Mouse (Mus musculus): ENCODE results near the gene Pon1.
"Not testable (repeated sequence)": the region's sequence is repeated elsewhere in the genome, so short reads cannot be mapped to it uniquely, and the experiment has no call there.

The Pon1 gene

DNA sequence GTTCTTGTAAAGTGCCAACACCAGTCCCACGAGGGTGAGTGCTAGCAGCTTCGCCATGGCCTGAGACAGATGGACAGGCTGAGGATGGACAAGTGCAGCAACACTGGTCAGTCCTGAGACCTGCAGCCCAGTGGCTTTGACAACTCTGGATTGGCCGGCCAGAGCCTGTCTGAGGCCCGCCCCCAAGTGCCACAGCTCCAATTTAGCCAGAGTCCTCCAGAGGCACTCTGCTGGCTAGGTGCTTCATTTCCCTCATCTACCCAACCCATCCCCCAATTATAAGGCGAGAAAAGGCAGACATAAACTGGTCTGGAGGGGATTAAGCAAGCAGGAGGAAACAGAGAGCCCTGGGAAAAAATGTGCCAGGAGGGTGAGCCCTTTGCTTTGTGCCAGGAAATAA lies at the start of gene Pon1:
Gene Pon1 (minus strand): TSS at position 254 of the 400 bp plus-strand sequence.
- no peak for DNase-seq (ENCODE audit: low spot score in 2 of 2)

DNA sequence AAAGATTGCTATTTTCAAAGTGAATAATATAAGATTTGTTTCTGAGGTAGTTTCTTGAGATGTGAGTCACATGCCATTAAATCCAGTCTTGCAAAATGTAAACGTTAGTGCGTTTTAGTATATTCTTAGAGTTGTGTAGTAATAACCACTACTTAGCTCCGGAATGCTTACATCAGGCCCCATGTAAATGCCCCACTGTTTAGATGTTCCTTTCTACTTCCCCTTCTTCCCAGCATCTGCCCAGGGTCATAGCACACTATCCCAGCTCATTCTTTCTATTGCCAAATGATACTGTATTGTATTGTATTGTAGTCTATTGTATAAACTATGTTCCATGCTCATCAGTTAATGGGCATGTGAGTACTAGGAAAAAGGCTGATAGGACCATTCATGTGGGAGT lies 45.1 kb upstream of the Pon1 start:
- no peak for DNase-seq (ENCODE audit: low spot score in 2 of 2)

- DNase-seq (ENCODE audit: low spot score in 2 of 2) = no peak
These were observed 43.8 kb upstream of the Pon1 start for GRCm38 (mm10) chr6:5237510-5237909.

- DNase-seq (ENCODE audit: low spot score in 2 of 2) = no peak
These were observed 43.2 kb upstream of the Pon1 start for GRCm38 (mm10) chr6:5236843-5237371.

GRCm38 (mm10) chr6:5234563-5234962 lies 40.8 kb upstream of the Pon1 start:
- DNase-seq (ENCODE audit: low spot score in 2 of 2) = no peak

- DNase-seq (ENCODE audit: low spot score in 2 of 2) = no peak
These were observed 40.1 kb upstream of the Pon1 start for GRCm38 (mm10) chr6:5233812-5234211.

DNA sequence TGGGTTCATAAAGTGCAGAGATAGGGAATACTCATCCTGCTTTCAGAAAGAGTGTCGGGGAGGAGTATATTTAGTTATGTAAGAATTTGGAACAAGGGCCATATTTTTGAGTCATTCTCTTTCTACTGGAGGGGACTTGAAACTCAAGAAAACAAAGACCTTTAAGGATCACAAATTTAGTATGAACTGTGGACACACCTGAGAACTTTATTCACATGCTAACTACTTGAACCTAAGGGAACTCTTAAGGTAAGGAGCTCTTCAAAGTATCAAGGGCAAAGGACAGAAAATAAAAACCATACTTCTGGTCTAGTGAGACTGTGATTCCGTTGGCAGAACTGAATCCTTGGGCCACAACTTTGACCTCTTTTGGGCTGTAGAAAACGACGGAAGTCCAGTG lies 38.3 kb upstream of the Pon1 start:
- DNase-seq (ENCODE audit: low spot score in 2 of 2) = no peak

DNA sequence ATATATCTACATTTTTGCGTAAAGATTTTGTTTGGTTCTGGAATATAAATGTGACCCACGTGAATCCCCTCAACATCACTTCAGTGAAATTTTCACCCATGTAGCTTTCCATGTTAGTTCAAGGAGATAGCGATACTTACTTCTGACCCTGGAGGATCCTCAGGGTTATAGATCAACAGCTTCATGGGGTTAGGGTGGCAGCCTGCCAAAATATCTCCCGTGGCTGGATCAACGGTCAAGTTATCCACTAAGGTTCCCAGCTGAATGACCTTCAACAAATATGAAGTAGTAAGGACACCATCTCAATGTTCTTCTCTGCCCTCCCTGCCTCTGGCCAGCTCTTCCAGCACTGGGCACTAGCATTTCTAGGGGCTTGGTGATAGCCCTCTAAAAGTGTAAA lies 36.5 kb upstream of the Pon1 start:
- DNase-seq (ENCODE audit: low spot score in 2 of 2) = no peak

DNA sequence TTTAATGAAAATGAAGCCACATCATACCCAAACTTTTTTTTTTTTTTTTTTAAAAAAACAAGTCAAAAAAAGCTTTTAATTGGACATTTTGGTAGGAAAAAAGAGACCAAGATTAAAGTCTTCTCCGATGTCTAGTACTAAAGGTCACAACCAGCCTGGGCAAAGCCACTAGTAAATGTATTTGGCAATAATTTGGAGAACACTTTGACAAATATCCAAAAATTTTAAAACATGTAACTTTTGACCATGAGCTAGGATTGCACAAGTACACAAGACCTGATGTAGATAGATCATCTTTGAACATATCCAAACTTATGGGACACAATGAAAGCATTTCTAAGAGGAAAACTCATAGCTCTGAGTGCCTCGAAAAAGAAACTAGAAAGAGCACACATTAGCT lies 29.8 kb upstream of the Pon1 start:
- DNase-seq (ENCODE audit: low spot score in 2 of 2) = not testable (repeated sequence)

GRCm38 (mm10) chr6:5222080-5222479 lies 28.3 kb upstream of the Pon1 start:
- no peak for DNase-seq (ENCODE audit: low spot score in 2 of 2)

DNA sequence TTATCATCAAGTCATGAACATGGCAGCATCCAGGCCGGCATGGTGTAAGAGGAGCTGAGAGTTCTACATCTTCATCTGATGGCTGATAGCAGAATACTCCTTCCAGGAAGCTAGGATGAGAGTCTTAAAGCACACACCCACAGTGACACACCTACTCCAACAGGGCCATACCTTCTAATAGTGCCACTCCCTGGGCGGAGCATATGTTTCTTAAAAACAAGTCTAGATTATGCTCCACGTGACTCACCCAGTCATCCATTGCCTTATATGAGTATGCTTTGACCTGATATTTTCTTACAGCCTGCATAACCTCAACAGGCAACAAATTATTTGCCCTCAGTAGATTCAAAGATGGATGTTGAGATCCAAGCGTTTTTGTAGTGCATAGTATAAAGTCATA lies 24.4 kb upstream of the Pon1 start:
- DNase-seq (ENCODE audit: low spot score in 2 of 2) = no peak

GRCm38 (mm10) chr6:5207817-5208216 lies 14.1 kb upstream of the Pon1 start:
- no peak for DNase-seq (ENCODE audit: low spot score in 2 of 2)

DNA sequence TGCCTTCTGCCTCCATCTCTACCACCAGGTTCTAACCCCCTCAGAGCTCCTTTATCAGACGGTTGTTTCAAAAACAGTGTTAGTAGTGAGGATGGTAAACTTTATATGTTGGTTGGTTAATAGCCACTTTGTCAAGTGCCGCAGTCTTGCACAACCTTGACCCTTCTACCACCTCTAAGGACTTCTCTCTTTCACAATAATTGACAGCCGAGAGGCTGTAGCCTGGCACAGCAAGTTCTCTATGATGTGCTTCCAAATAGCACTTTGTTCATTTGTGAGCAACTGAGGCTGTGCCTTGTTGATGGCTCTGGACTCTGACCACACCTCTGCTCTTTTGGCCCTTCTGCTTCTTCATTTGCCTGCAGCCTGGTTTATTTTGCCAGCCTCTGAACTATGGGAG lies 6.2 kb upstream of the Pon1 start:
- no peak for DNase-seq (ENCODE audit: low spot score in 2 of 2)

DNA sequence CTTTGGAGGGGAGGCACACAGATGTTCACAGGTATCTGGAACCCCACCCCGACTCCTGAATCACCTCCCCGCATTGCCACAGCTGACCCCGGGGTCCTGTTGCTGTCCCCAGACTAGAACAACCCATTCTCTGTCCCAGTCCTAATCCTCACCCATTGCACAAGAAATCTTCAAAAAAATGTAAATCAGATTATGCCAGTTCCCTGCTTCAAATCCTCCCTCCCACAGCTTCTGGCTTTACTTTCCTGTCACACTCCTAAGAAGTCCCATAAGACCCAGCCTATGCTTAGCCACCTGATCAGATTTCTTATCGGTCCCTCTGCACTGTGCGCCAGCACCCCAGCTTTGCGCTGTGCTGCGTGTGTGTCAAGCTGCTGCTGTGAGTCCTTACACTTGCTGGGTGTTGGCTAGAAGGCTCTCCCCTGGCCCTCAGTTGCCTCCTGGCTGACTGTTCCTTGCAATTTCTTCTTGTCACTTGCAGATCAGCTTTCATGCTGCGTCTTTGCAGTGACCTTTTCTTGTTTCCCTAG lies 5.7 kb upstream of the Pon1 start:
- DNase-seq (ENCODE audit: low spot score in 2 of 2) = no peak

DNA sequence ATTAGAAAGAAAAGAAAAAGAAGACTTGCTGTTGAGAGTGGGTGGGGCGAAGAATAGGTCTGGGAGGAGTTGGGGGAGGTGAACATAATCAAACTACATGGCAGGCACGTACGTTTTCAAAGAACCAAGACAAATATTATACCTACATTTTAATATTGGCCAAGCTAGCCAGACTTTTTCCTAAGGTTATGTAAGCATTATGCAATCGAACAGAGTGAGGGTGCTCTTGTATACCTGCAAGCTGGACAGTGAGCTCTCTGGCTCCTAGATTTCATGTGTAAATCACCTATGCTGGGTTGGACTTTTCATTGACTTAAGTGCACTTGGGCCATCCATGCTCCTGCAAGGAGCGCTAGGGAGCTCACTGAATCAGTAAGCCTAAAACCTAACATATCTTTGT lies 4.8 kb upstream of the Pon1 start:
- DNase-seq (ENCODE audit: low spot score in 2 of 2) = no peak

DNA sequence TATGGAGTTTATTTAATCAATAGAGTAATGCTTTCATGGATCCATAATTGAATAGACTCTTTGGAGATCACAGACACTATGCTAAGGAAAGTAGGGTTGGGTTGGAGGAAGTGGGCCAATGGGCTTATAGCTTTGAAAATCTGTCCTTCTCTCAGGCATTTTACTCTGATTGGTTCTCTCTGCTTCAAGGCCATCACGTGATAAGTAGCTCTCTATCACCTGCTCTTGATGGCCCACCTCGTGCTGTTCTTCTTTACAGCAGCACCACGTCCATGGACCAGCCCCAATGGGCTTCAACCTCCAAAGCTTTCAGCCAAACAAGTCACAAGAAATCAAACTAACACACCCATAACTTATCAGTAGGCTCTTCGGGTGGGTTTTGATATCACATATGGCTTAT lies 3.0 kb downstream of the Pon1 start:
- DNase-seq (ENCODE audit: low spot score in 2 of 2) = no peak

- no peak for DNase-seq (ENCODE audit: low spot score in 2 of 2)
These were observed 4.2 kb downstream of the Pon1 start for GRCm38 (mm10) chr6:5189507-5189906.

DNA sequence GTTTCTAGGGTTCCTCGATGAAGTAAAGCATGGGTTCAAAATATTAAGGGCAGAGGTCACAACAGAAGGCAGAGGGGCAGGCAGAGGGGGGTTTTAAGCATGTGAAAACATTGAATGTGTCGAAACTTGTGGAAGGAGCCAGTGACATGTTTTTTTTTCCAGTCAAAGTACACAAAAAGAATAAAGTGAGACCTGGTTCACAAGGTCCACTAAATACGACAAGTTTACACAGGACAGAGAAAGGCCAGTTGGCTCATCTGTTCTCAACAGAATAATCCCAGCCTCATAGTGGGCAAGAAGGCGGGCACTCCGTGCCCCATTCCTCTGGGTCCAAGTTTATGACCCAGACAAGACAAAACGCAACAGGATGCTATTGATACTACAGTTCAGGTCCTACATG lies 4.8 kb downstream of the Pon1 start:
- DNase-seq (ENCODE audit: low spot score in 2 of 2) = no peak

GRCm38 (mm10) chr6:5188036-5188435 lies 5.7 kb downstream of the Pon1 start:
- DNase-seq (ENCODE audit: low spot score in 2 of 2) = no peak

DNA sequence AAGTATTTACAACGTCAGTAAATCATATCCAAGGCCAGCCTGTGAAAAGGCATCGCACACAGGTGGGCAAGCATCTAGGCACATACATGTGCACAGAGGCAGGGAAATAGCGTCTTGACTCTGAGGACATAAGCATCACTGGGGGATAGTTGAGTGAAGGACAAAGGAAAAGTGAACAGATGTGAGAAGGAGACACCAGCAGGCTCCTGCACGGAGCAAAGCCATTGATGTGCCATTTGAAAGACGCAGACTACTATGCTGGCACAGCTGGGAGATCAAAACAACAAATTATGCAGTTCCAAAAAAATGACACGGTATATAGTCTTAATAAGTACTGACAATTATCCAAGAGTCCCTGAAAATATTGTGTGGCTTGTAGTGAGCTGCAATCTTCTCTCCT lies 6.2 kb downstream of the Pon1 start:
- no peak for DNase-seq (ENCODE audit: low spot score in 2 of 2)

- DNase-seq (ENCODE audit: low spot score in 2 of 2) = no peak
These were observed 7.4 kb downstream of the Pon1 start for GRCm38 (mm10) chr6:5186229-5186950.

DNA sequence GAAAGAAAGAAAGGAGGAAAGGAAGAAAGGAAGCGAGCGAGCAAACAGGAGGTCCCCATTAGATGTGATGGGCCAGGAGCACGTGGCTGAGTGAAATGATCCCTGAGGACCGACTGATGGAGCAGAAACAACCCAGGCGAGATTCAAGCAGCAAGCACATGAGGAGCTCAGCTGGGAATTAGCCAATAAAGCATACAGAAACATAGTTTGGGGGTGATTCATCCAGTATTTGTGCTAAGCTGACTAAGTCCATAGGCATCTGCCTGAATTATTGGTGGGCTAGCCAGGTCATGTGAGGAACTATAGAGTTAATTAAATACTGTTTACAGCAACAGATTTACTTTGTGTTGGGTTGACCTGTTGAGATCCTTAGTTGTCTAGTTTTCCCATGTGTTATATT lies 13.1 kb downstream of the Pon1 start:
- DNase-seq (ENCODE audit: low spot score in 2 of 2) = no peak

DNA sequence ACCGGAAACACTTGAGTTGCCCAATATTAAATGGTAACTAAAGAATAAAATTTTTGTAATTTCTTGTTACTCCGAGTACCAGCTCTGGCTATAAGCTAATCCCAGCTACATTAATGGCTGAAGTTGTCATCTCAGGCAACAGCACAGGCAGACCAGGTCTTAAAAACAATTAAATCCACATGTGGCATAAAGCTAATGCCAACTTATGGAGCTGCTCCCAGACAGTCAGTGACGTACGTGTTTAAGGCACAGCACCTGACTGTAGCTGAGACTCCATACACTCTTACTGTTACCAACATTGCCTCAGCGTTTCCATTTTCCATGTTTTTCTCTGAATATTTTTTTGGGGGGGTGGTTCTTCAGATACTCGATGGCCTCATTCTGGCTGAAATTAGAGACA lies 14.6 kb downstream of the Pon1 start:
- no peak for DNase-seq (ENCODE audit: low spot score in 2 of 2)

Measured in heart, adult 9 months (tissue).